Mouse (Mus musculus) olfactory bulb, adult 2 months (tissue): ENCODE data around the gene Chmp6. TPM values are rescaled to one million over a fixed set of nuclear protein-coding genes. Genes with fewer than 3 reads are reported as not detected.

Source experiments
- H3K27ac ChIP-seq: fragments of 200-500 bp; 2 replicates; pipeline ENCODE4 v1.5.1; 2012; ENCODE audit warnings: low read depth, low read length; ENCODE audit not compliant: insufficient read depth
- H3K4me1 ChIP-seq: fragments of 200-500 bp; 2 replicates; pipeline ENCODE4 v1.6.1; 2012; ENCODE audit warnings: low read length; ENCODE audit not compliant: control insufficient read depth, insufficient read depth
- H3K4me3 ChIP-seq: fragments of 200-500 bp; 2 replicates; pipeline ENCODE4 v1.5.1; 2012; ENCODE audit warnings: mild to moderate bottlenecking, low read depth, low read length, moderate library complexity; ENCODE audit not compliant: insufficient read depth
- CTCF ChIP-seq: fragments of 200-500 bp; IDR thresholded peaks from 2 replicates; pipeline ENCODE4 v1.5.1; 2012; ENCODE audit warnings: low read depth, mild to moderate bottlenecking, low read length, moderate library complexity; ENCODE audit not compliant: insufficient read depth
- POLR2A ChIP-seq: fragments of 200-500 bp; IDR thresholded peaks from 2 replicates; pipeline ENCODE4 v1.6.1; 2012; ENCODE audit warnings: mild to moderate bottlenecking, low read depth, low read length, moderate library complexity; ENCODE audit not compliant: insufficient read depth
- WGBS: fragments of 180-500 bp; shearing (Covaris S2); methylation state at CpG from one replicate; pipeline ENCODE4 v1.1.7; 2018; 5-methylcytosine and 5-hydroxymethylcytosine counted together
- polyA plus RNA-seq: library from polyadenylated mRNA; stranded (reverse); fragments of >200 nt; gene quantifications from 2 replicates; pipeline ENCODE4 v1.2.4, GENCODE M21; 2012; ENCODE audit warnings: low replicate concordance; ENCODE audit not compliant: missing spikeins, insufficient read depth, insufficient read length

The Chmp6 gene
- polyA plus RNA-seq, 1 experiment = not detected

DNA sequence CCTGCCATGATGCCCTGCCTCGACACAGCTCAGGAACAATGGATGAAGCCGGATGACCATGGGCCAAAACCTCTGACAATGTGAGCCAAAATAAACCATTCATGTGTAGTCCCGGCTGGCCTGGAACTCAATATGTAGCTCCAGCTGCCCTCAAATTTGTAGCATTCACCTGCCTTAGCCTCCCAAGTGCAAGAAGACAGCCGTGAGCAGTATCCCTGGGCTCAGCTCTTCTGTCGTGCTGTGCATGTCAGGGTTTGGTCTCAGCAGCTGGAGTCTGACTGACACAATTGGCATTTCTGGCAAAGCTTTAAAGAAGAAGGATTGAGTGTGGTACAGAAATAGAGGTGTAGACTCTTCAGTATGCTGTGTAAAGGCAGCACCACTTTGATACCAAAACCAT is 33.7 kb upstream of the Chmp6 start:
- 83% methylated on average over 5 of the region's 5 CpGs for WGBS
- Histone ChIP-seq H3K27ac (no peak overlapping the region), H3K4me3 (no peak overlapping the region), H3K4me1 (no peaks in the 10 kb centered on the region)
- TF ChIP-seq POLR2A = no peak
- no peak for TF ChIP-seq CTCF

DNA sequence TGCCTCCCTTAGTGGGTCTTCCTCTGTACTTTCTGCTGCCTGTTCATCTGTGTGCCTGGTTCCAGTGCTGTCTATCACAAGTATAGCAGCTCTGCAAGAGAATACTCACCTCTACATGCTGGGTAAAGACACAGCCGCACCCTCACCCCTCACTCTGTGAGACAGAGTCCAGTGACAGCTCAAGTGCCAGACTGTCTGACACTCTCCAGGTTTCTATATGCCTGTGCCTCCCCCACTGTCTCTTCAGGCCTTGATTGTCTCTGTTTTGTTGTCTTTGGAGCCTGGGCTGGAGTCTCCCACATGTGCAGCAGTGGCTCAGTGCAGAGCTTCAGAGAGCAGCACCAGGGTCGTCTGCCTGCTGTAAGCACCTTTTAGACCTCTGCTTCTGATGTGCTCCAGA is 29.6 kb upstream of the Chmp6 start:
- no peak for TF ChIP-seq POLR2A
- TF ChIP-seq CTCF = no peak
- 98% methylated on average over 2 of the region's 2 CpGs for WGBS
- Histone ChIP-seq H3K4me3 (no peak overlapping the region), H3K27ac (no peak overlapping the region), H3K4me1 (no peaks in the 10 kb centered on the region)

DNA sequence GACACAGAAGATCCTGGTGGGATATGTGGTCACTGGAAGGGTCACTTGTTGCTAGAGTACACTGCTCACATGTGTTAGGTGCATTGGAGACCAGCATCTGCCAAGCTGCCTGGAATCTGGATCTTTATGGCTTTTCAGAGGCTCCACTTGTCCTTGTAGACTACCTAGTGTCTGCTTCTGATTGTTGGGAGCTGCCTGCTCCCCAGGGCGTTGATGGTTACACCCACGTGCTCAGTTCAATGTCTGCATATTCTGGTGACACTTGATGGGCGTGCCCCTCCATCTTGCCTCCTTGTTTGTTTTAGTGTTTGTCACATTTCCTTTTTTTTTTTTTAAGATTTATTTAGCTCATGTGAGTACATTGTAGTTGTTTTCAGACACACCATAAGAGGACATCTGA is 23.3 kb upstream of the Chmp6 start:
- H3K4me3 ChIP-seq = no peak overlapping the region
- H3K27ac ChIP-seq = no peak overlapping the region
- whole genome bisulfite sequencing = 89% methylated on average over 3 of the region's 3 CpGs
- peaks cover 16% of the 10 kb centered on the region for H3K4me1 ChIP-seq
- TF ChIP-seq CTCF = no peak
- no peak for TF ChIP-seq POLR2A

DNA sequence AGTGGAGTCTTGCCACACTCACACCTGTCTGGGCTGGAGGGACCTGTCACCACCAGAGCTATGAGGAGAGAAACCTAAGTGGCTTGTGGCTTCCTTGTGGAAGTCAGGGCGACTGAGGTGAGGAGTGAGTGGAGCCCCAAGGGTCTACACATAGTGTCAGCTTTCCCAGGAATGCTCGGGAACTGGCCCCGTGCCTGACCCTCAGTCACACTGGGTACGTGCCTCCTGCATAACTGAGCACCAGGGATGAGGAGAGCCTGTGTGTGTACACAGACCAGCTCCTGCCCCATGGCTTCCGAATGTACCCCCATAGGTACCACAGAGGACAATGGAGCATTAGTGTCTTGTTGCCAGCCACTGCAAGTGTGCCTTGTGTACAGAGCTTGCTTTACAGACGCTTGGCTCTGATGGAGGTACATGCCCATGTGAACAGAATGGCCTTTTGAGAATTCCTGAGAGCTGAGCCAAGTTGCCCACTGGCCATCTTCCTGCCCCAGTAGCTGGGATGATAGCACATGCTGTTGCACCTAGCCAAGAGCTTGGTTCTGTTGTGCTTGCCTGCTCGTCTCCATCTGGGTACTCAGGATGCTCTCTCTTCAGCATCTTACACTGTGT is 21.5 kb upstream of the Chmp6 start:
- peaks cover 16% of the 10 kb centered on the region for H3K4me1 ChIP-seq
- no peak overlapping the region for H3K4me3 ChIP-seq
- H3K27ac ChIP-seq = no peak overlapping the region
- WGBS = 81% methylated on average over 7 of the region's 7 CpGs
- no peak for TF ChIP-seq CTCF
- no peak for TF ChIP-seq POLR2A

DNA sequence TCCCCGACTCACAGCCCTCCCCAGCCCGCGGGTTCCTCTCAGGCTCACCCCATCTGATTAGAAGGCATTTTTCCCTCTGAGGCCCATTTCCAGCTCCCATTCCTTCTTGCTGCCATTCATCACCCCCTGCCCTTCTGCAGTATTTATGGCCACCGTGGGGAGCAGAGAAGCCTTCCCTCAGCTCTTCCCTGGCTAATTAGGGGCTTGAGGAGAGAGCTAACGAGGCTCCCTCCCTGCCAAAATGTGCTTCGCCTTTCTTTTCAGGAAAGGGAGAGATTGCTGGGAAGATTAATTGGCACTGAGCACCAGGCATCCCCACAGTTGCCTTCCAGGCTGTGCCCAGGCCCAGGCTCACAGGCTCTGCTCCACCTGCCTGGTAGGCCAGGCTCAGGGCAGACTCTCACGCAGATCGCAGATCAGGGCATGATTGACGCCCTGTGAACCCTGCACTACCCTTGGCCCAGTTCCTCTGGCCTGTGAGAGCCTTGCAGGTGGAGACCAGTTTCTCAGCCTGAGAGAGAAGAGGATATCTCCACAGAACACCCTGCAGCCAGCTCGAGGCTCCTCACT is 19.5 kb upstream of the Chmp6 start:
- WGBS = 37% methylated on average over 10 of the region's 10 CpGs
- no peak for TF ChIP-seq CTCF
- no peak for TF ChIP-seq POLR2A
- Histone ChIP-seq H3K4me3 (no peak overlapping the region), H3K4me1 (peaks cover 16% of the 10 kb centered on the region), H3K27ac (peak overlapping the region; percentile 9; the same call in 1 of the 2 replicates)

DNA sequence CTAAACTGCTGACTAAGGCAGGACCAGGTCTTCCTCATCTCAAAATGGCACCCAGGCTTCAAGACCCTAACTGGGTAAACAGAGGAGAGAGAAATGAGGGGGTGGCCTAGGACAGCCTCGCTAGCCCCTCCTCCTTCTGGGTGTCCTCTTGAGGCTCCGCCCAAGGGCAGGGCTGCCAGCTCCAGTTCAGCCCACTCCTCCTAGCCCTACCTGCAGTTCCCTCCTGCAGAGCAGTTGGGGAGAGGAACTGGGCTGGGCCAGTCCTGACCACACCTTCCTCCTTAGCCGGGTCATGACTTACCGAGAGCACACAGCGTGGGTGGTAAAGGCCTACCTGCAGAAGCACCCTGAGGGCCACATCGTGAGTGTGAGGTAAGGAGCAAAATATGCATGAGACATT is 18.6 kb upstream of the Chmp6 start:
- Histone ChIP-seq H3K27ac (no peak overlapping the region), H3K4me3 (no peak overlapping the region), H3K4me1 (peaks cover 16% of the 10 kb centered on the region)
- 77% methylated on average over 6 of the region's 6 CpGs for WGBS
- TF ChIP-seq CTCF = no peak
- TF ChIP-seq POLR2A = no peak

DNA sequence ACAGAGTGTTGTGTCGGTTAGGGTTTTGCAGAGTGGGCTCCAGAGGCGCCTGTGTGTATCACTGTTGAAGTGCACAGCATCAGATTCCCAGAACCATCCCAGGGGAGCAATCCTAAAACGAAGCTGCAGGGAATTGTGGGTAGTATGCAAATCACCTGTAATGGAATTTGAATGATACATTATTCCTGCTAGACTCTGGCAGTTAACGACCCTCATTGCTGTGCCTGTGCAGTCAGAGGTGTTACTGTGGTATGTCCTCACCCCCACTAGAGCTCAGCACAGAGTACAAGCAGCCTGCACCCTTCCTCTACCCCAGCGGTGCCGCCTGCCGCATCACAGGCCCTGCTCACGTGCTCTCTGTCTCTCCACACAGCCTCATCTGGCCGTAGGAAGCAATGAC is 16.2 kb upstream of the Chmp6 start:
- H3K4me1 ChIP-seq = peaks cover 16% of the 10 kb centered on the region
- no peak overlapping the region for H3K4me3 ChIP-seq
- H3K27ac ChIP-seq = no peak overlapping the region
- WGBS = 77% methylated on average over 9 of the region's 9 CpGs
- TF ChIP-seq POLR2A (no peak), CTCF (no peak)

DNA sequence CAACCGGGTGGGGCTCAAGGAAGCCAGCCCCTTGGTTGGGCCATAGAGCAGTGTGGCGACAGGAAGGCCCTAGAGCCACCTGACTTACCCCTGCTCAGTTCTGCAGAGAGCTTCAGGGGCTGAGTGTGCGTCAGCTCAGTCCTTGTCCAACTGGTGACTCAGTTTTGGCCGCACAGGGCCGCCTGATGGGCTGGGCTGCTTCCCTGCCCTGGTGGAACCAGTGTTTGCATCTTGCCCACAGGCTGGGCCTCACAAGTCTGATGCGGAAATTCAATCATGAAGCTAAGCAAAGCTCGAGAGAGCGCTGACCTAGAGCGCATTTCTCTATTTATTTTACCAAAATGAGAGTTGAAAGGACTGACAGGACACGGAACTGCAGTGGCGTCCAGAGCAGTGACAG is 14.3 kb upstream of the Chmp6 start:
- Histone ChIP-seq H3K27ac (no peak overlapping the region), H3K4me3 (no peak overlapping the region), H3K4me1 (peaks cover 7% of the 10 kb centered on the region)
- 87% methylated on average over 11 of the region's 11 CpGs for WGBS
- TF ChIP-seq POLR2A (no peak), CTCF (no peak)

DNA sequence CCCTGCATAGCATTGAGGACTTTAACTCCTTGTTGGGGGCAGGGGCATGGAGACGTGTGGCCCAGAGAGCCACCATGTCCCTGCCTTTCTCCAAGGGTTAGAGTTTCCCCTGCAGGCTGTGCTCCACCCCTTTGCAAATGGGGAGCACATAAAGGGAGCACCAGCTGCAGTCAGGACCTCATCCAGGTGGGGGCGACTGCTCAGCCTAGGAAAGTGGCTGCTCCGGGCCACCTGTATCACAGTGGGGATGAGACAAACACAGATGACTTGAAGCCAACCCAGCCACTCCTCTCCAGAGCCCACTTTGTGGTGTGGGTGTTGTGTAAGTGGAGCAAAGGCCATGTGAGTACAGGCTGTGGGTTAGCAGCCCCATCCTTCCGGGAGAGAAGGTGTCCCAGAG is 12.1 kb upstream of the Chmp6 start:
- no peak overlapping the region for H3K27ac ChIP-seq
- no peak overlapping the region for H3K4me3 ChIP-seq
- H3K4me1 ChIP-seq = peaks cover 3% of the 10 kb centered on the region; the same call in 1 of the 2 replicates
- TF ChIP-seq CTCF = no peak
- no peak for TF ChIP-seq POLR2A
- WGBS = 71% methylated on average over 4 of the region's 4 CpGs

DNA sequence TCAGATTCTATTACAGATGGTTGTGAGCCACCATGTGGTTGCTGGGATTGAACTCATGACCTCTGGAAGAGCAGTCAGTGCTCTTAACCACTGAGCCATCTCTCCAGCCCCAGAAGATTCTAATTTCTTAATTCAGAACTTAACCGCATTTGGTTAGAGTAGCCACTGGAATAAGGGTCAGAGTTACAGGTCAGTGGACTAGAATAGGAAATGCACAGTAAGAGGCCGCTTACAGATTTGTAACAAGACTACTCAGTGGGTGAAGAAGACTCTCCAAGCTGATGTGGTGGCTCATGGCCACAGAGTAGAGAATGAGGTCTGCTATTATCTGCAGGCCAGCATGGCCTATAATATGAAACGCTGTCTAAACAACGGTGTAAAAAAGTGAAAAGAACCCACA is 10.3 kb upstream of the Chmp6 start:
- H3K27ac ChIP-seq = no peak overlapping the region
- TF ChIP-seq POLR2A = no peak
- no peak for TF ChIP-seq CTCF
- WGBS = 78% methylated on average over 4 of the region's 4 CpGs
- H3K4me3 ChIP-seq = no peak overlapping the region
- H3K4me1 ChIP-seq = peaks cover 20% of the 10 kb centered on the region
